Mouse (Mus musculus): ENCODE measurements around the gene Sox15.

Gene Sox15

GRCm38 (mm10) chr11:69655264-69656064 is at the start of gene Sox15:
Gene Sox15, plus strand, starts transcription at chr11:69655314.
- CTCF ChIA-PET, result interaction anchor here (0.5 to 6.0 kb wide), 51 partner anchors 8 to 753 kb away, joined by 3 to 111 read pairs (median 6); partner anchors contain the start of genes Cd68 (in 2 of the 4), Fxr2 (in 2 of the 4), Senp3 (in 2 of the 4) and Atp1b2 (in 1 of the 4)
- POLR2A ChIA-PET, result interaction anchor here (0.5 to 17.2 kb wide), 90 partner anchors 9 to 582 kb away, joined by 3 to 592 read pairs (median 5); partner anchors contain the start of genes Cd68 (in 4 of the 4), Fxr2 (in 4 of the 4), Senp3 (in 4 of the 4) and Eif4a1 (in 3 of the 4)

- ChIA-PET CTCF (interaction anchor here in 2 of 4 experiments (0.5 to 2.0 kb wide), 5 partner anchors 22 to 107 kb away, joined by 3 to 10 read pairs (median 5); partner anchors contain the start of genes Sox15 (in 1 of the 2), Trp53 (in 1 of the 2) and Wrap53 (in 1 of the 2)), POLR2A (interaction anchor here (0.5 to 16.3 kb wide), 50 partner anchors 8 to 295 kb away, joined by 3 to 500 read pairs (median 5); partner anchors contain the start of genes Sat2 (in 3 of the 4), Trp53 (in 3 of the 4), Wrap53 (in 3 of the 4) and Fxr2 (in 2 of the 4))
Observed at GRCm38 (mm10) chr11:69605726-69606490, 49.2 kb upstream of the Sox15 start, which contains the start of gene Atp1b2. Gene Atp1b2, minus strand, starts transcription at chr11:69605942.

GRCm38 (mm10) chr11:69606491-69606795 is 48.7 kb upstream of the Sox15 start:
- CTCF ChIA-PET, result interaction anchor here in 1 of 4 experiments (1.5 kb wide), 1 partner anchor 26 kb away, joined by 4 read pairs; the partner anchor contains the start of genes Trp53 and Wrap53
- POLR2A ChIA-PET, result interaction anchor here (0.6 to 16.3 kb wide), 18 partner anchors 8 to 283 kb away, joined by 3 to 500 read pairs (median 6); partner anchors contain the start of genes Trp53 (in 2 of the 4), Wrap53 (in 2 of the 4), Cntrob (in 1 of the 4) and Fxr2 (in 1 of the 4)

GRCm38 (mm10) chr11:69606832-69607231 is 48.3 kb upstream of the Sox15 start:
- ChIA-PET POLR2A (interaction anchor here in 2 of 4 experiments (1.4 to 16.3 kb wide), 5 partner anchors 12 to 60 kb away, joined by 4 to 500 read pairs (median 8); partner anchors contain the start of genes Trp53 (in 2 of the 2), Wrap53 (in 2 of the 2) and Fxr2 (in 1 of the 2)), CTCF (interaction anchor here in 1 of 4 experiments (1.5 kb wide), 1 partner anchor 27 kb away, joined by 4 read pairs; the partner anchor contains the start of genes Trp53 and Wrap53)

- CTCF ChIA-PET, result interaction anchor here in 3 of 4 experiments (0.6 to 2.3 kb wide), 4 partner anchors 22 to 79 kb away, joined by 3 to 10 read pairs (median 4); partner anchors contain the start of genes Trp53 (in 1 of the 3) and Wrap53 (in 1 of the 3)
- POLR2A ChIA-PET, result interaction anchor here in 3 of 4 experiments (0.6 to 16.3 kb wide), 14 partner anchors 8 to 823 kb away, joined by 3 to 500 read pairs (median 5); partner anchors contain the start of genes Trp53 (in 3 of the 3), Wrap53 (in 3 of the 3) and Eif5a (in 1 of the 3)
Observed at GRCm38 (mm10) chr11:69608525-69608924, 46.6 kb upstream of the Sox15 start.

- ChIA-PET CTCF (interaction anchor here in 2 of 4 experiments (0.6 to 2.3 kb wide), 2 partner anchors 30 to 31 kb away, joined by 3 to 10 read pairs; partner anchors contain the start of genes Trp53 (in 1 of the 2) and Wrap53 (in 1 of the 2)), POLR2A (interaction anchor here in 3 of 4 experiments (0.7 to 16.3 kb wide), 14 partner anchors 9 to 824 kb away, joined by 3 to 500 read pairs (median 5); partner anchors contain the start of genes Trp53 (in 3 of the 3), Wrap53 (in 3 of the 3) and Eif5a (in 1 of the 3))
Observed at GRCm38 (mm10) chr11:69609416-69609815, 45.7 kb upstream of the Sox15 start.

- POLR2A ChIA-PET, result interaction anchor here in 2 of 4 experiments (0.6 to 16.3 kb wide), 8 partner anchors 11 to 174 kb away, joined by 3 to 500 read pairs (median 11); partner anchors contain the start of genes Trp53 (in 2 of the 2), Wrap53 (in 2 of the 2) and Sat2 (in 1 of the 2)
- CTCF ChIA-PET, result interaction anchor here in 2 of 4 experiments (0.7 to 1.4 kb wide), 4 partner anchors 53 to 1023 kb away, joined by 3 to 5 read pairs (median 4); no protein-coding TSS in a partner anchor
Observed at GRCm38 (mm10) chr11:69610899-69611298, 44.2 kb upstream of the Sox15 start.

GRCm38 (mm10) chr11:69613553-69614256 is 41.4 kb upstream of the Sox15 start:
- POLR2A ChIA-PET, result interaction anchor here (0.6 to 9.5 kb wide), 37 partner anchors 8 to 216 kb away, joined by 3 to 97 read pairs (median 4); partner anchors contain the start of genes Trp53 (in 4 of the 4), Wrap53 (in 4 of the 4), Atp1b2 (in 3 of the 4) and Fxr2 (in 2 of the 4)
- CTCF ChIA-PET, result interaction anchor here (0.5 to 2.6 kb wide), 50 partner anchors 11 to 1496 kb away, joined by 3 to 23 read pairs (median 4); partner anchors contain the start of genes Trp53 (in 4 of the 4), Wrap53 (in 4 of the 4), Dnah2 (in 1 of the 4) and Fxr2 (in 1 of the 4)

GRCm38 (mm10) chr11:69614257-69614588 is 40.9 kb upstream of the Sox15 start:
- POLR2A ChIA-PET, result interaction anchor here (0.6 to 9.5 kb wide), 34 partner anchors 8 to 203 kb away, joined by 3 to 97 read pairs (median 5); partner anchors contain the start of genes Trp53 (in 4 of the 4), Wrap53 (in 4 of the 4), Atp1b2 (in 3 of the 4) and Fxr2 (in 2 of the 4)
- CTCF ChIA-PET, result interaction anchor here (0.6 to 2.6 kb wide), 44 partner anchors 10 to 1495 kb away, joined by 3 to 23 read pairs (median 4); partner anchors contain the start of genes Trp53 (in 3 of the 4), Wrap53 (in 3 of the 4), Dnah2 (in 1 of the 4) and Fxr2 (in 1 of the 4)

GRCm38 (mm10) chr11:69616781-69617180 is 38.3 kb upstream of the Sox15 start:
- POLR2A ChIA-PET, result interaction anchor here (0.6 to 9.5 kb wide), 16 partner anchors 11 to 94 kb away, joined by 3 to 97 read pairs (median 4); partner anchors contain the start of genes Trp53 (in 3 of the 4), Wrap53 (in 3 of the 4), Atp1b2 (in 2 of the 4) and Fxr2 (in 1 of the 4)
- CTCF ChIA-PET, result interaction anchor here (0.5 to 2.2 kb wide), 20 partner anchors 12 to 166 kb away, joined by 3 to 15 read pairs (median 3); partner anchors contain the start of genes Trp53 (in 2 of the 4), Wrap53 (in 2 of the 4) and Fxr2 (in 1 of the 4)

- CTCF ChIA-PET, result interaction anchor here in 2 of 4 experiments (0.6 to 2.0 kb wide), 2 partner anchors 10 to 343 kb away, joined by 3 to 15 read pairs; no protein-coding TSS in a partner anchor
Observed at GRCm38 (mm10) chr11:69617805-69618204, 37.3 kb upstream of the Sox15 start, which contains the start of gene Shbg. Gene Shbg, minus strand, starts transcription at chr11:69617905.

GRCm38 (mm10) chr11:69620394-69621081 is 34.6 kb upstream of the Sox15 start:
- ChIA-PET CTCF (interaction anchor here in 3 of 4 experiments (0.6 to 1.5 kb wide), 8 partner anchors 8 to 91 kb away, joined by 3 to 10 read pairs (median 4); no protein-coding TSS in a partner anchor), POLR2A (interaction anchor here in 3 of 4 experiments (0.7 to 9.5 kb wide), 10 partner anchors 8 to 91 kb away, joined by 3 to 97 read pairs (median 4); partner anchors contain the start of genes Trp53 (in 2 of the 3) and Wrap53 (in 2 of the 3))

More at GRCm38 (mm10) chr11:69617805-69618204, 37.3 kb upstream of the Sox15 start, which contains the start of gene Shbg:
- POLR2A ChIA-PET, result interaction anchor here in 3 of 4 experiments (0.6 to 9.5 kb wide), 9 partner anchors 13 to 290 kb away, joined by 3 to 97 read pairs (median 4); partner anchors contain the start of genes Trp53 (in 2 of the 3), Wrap53 (in 2 of the 3) and Atp1b2 (in 1 of the 3)

- CTCF ChIA-PET, result interaction anchor here (0.5 to 1.5 kb wide), 21 partner anchors 8 to 885 kb away, joined by 3 to 10 read pairs (median 4); partner anchors contain the start of genes Fxr2 (in 2 of the 4), Trp53 (in 2 of the 4) and Wrap53 (in 2 of the 4)
- POLR2A ChIA-PET, result interaction anchor here in 3 of 4 experiments (0.6 to 2.4 kb wide), 42 partner anchors 8 to 1105 kb away, joined by 3 to 12 read pairs (median 4); partner anchors contain the start of genes Atp1b2 (in 3 of the 3), Trp53 (in 3 of the 3), Wrap53 (in 3 of the 3) and Senp3 (in 2 of the 3)
Observed at GRCm38 (mm10) chr11:69621571-69622268, 33.4 kb upstream of the Sox15 start, which contains the start of gene Sat2. Gene Sat2, plus strand, starts transcription at chr11:69622024.
